ENCODE assay signal across 11 mouse cellular contexts in the genomic region with DNA sequence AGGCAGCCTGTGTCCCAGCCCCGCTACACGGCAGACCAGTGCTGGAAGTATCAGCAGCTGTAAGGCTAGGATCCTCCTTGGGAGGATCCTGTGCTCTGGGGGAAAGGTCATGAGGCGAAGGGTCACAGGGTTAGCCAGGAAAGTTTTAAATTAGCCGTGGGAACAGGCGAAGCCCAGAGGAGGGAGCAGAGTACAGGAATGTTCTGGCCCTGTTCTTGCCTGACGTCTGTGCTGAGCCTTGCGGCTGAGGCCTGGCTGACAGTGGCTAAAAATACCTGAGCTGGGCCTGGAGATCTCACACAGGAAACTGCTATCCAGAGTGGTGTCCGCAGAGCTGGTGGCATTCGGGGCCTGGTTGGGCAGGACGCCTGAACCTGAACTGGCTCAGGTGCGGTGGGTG.
DNase-seq lines count a peak whose midpoint lies in the region; ATAC-seq and TF ChIP-seq lines count a peak whose summit lies in the region.
"Had no signal": no experiment of that assay in that cellular context is flagged by ENCODE, and none has a peak within 500 bp of the region (broad histone marks: within the 10 kb centered on the region; RNA-seq: fewer than 3 reads in every experiment).

No protein-coding gene starts in this region.

- no peaks in the 10 kb centered on the region for H3K9me3 ChIP-seq in limb, embryonic 11.5 days (ENCODE audit: control insufficient read depth, low read length)
- no peaks in the 10 kb centered on the region for H3K9me3 ChIP-seq in limb, embryonic 10.5 days (replicated peaks)
- no peaks in the 10 kb centered on the region for H3K9me3 ChIP-seq in heart, postnatal 0 days (replicated peaks; ENCODE audit: control insufficient read depth, low read length)
- no peaks in the 10 kb centered on the region for H3K9me3 ChIP-seq in liver, embryonic 13.5 days (replicated peaks)
- H3K9me3 ChIP-seq in hindbrain, embryonic 16.5 days (ENCODE audit: control insufficient read depth, low read length), result no peaks in the 10 kb centered on the region

- 0 out of 2 replicates have a peak, but pooled peaks have one; percentile 55 for TF ChIP-seq EP300 in heart, postnatal 0 days (IDR thresholded peaks at IDR 0.05; ENCODE audit: low read depth)

- no peak for TF ChIP-seq CTCF in gastrocnemius, adult 2 months (IDR thresholded peaks at IDR 0.05)
- no peak for TF ChIP-seq CTCF in heart, postnatal 0 days (IDR thresholded peaks at IDR 0.05; ENCODE audit: low read depth)

- no peaks in the 10 kb centered on the region for H3K27me3 ChIP-seq in limb, embryonic 11.5 days (ENCODE audit: control insufficient read depth, insufficient read depth, low read length)
- no peaks in the 10 kb centered on the region for H3K27me3 ChIP-seq in limb, embryonic 10.5 days (ENCODE audit: low read depth, poor library complexity, severe bottlenecking)
- H3K27me3 ChIP-seq in heart, postnatal 0 days (ENCODE audit: control insufficient read depth, insufficient read depth, low read length), result no peaks in the 10 kb centered on the region
- H3K27me3 ChIP-seq in liver, embryonic 13.5 days, result no peaks in the 10 kb centered on the region
- H3K27me3 ChIP-seq in hindbrain, embryonic 16.5 days (replicated peaks; ENCODE audit: control insufficient read depth, insufficient read depth, low read length), result no peaks in the 10 kb centered on the region

- 56% methylated on average over 11 of the region's 11 CpGs for WGBS in limb, embryonic 11.5 days
- WGBS in limb, embryonic 10.5 days, result 52% methylated on average over 11 of the region's 11 CpGs
- 17% methylated on average over 11 of the region's 11 CpGs for WGBS in heart, postnatal 0 days
- WGBS in liver, embryonic 13.5 days (ENCODE audit: insufficient replicate concordance), result 60% methylated on average over 11 of the region's 11 CpGs
- WGBS in hindbrain, embryonic 16.5 days, result 74% methylated on average over 11 of the region's 11 CpGs

- no peaks in the 10 kb centered on the region for H3K36me3 ChIP-seq in limb, embryonic 11.5 days (ENCODE audit: control insufficient read depth, insufficient read depth, low read length)
- no peaks in the 10 kb centered on the region for H3K36me3 ChIP-seq in limb, embryonic 10.5 days
- no peaks in the 10 kb centered on the region for H3K36me3 ChIP-seq in heart, postnatal 0 days (replicated peaks; ENCODE audit: control insufficient read depth, insufficient read depth, low read length)
- H3K36me3 ChIP-seq in liver, embryonic 13.5 days, result no peaks in the 10 kb centered on the region
- H3K36me3 ChIP-seq in hindbrain, embryonic 16.5 days (ENCODE audit: control insufficient read depth, insufficient read depth, low read length), result no peaks in the 10 kb centered on the region

- DNase-seq in limb, embryonic 11.5 days (ENCODE audit: low spot score), result no peak
- no peak for DNase-seq in limb, embryonic 10.5 days (ENCODE audit: low spot score)
- DNase-seq in gastrocnemius, adult 2 months, result peak; percentile 86
- DNase-seq in heart, postnatal 0 days (ENCODE audit: low spot score), result peak; percentile 85
- DNase-seq in liver, embryonic 13.5 days, result no peak
- no peak for DNase-seq in cerebellum, adult 8-10 months
- no peak for DNase-seq in left cerebral cortex, postnatal 14 days (ENCODE audit: low spot score in 2 of 2)
- DNase-seq: forebrain, postnatal 0 days had no signal

- H3K4me1 ChIP-seq in limb, embryonic 11.5 days (ENCODE audit: control insufficient read depth, insufficient read depth, low read length), result 0 out of 2 replicates have a peak, but pooled peaks cover 5% of the 10 kb centered on the region
- H3K4me1 ChIP-seq in limb, embryonic 10.5 days, result peaks cover 13% of the 10 kb centered on the region
- H3K4me1 ChIP-seq in heart, postnatal 0 days (ENCODE audit: control insufficient read depth, insufficient read depth), result peaks cover 32% of the 10 kb centered on the region
- 0 out of 2 replicates have a peak, but pooled peaks cover 9% of the 10 kb centered on the region for H3K4me1 ChIP-seq in liver, embryonic 13.5 days (replicated peaks)
- H3K4me1 ChIP-seq in hindbrain, embryonic 16.5 days (ENCODE audit: control insufficient read depth, insufficient read depth, low read depth, low read length), result no peaks in the 10 kb centered on the region; the same call in none of the 2 replicates

- ATAC-seq in limb, embryonic 11.5 days (ENCODE audit: insufficient number of reproducible peaks, low FRiP score, low TSS enrichment, low read depth), result no peak
- ATAC-seq in heart, postnatal 0 days (ENCODE audit: insufficient read depth, low read depth), result peak; percentile 93
- 0 out of 2 replicates have a peak, but pooled peaks have one; percentile 11 for ATAC-seq in liver, embryonic 13.5 days (ENCODE audit: low read depth)
- no peak for ATAC-seq in hindbrain, embryonic 16.5 days
- ATAC-seq: forebrain, postnatal 0 days had no signal

- H3K4me2 ChIP-seq in limb, embryonic 11.5 days (ENCODE audit: low read depth, severe bottlenecking), result no peak overlapping the region
- H3K4me2 ChIP-seq in heart, postnatal 0 days (ENCODE audit: low read depth, low read length), result no peak overlapping the region
- no peak overlapping the region for H3K4me2 ChIP-seq in liver, embryonic 13.5 days
- no peak overlapping the region for H3K4me2 ChIP-seq in hindbrain, embryonic 16.5 days (ENCODE audit: low read length)

- intact Hi-C loops in gastrocnemius, adult 2 months (cut with DNase I), result loop anchor here (5.0 kb wide), 1 partner anchor 82 kb away; a partner anchor contains a TSS
- intact Hi-C loops in left cerebral cortex, postnatal 14 days (cut with DNase I), result no loop called here

- H3K9ac ChIP-seq in limb, embryonic 11.5 days (ENCODE audit: low read length), result 0 out of 2 replicates have a peak overlapping the region, but pooled peaks have one; percentile 34
- H3K9ac ChIP-seq in heart, postnatal 0 days (replicated peaks; ENCODE audit: low read depth, low read length), result 0 out of 2 replicates have a peak overlapping the region, but pooled peaks have one; percentile 35
- H3K9ac ChIP-seq in liver, embryonic 13.5 days, result no peak overlapping the region
- H3K9ac ChIP-seq in hindbrain, embryonic 16.5 days (ENCODE audit: low read depth, low read length), result no peak overlapping the region
- H3K9ac ChIP-seq: forebrain, postnatal 0 days had no signal

- no peak overlapping the region for H3K27ac ChIP-seq in limb, embryonic 11.5 days (replicated peaks; ENCODE audit: low read depth, low read length)
- no peak overlapping the region; the same call in 1 of the 2 replicates for H3K27ac ChIP-seq in limb, embryonic 10.5 days
- H3K27ac ChIP-seq in gastrocnemius, adult 2 months, result peak overlapping the region; percentile 90
- H3K27ac ChIP-seq in heart, postnatal 0 days (ENCODE audit: low read depth), result peak overlapping the region; percentile 95
- no peak overlapping the region for H3K27ac ChIP-seq in liver, embryonic 13.5 days
- H3K27ac ChIP-seq in hindbrain, embryonic 16.5 days (ENCODE audit: low read depth, low read length), result no peak overlapping the region
- H3K27ac ChIP-seq: macrophage; stomach, postnatal 0 days had no signal

- no peak overlapping the region for H3K4me3 ChIP-seq in limb, embryonic 11.5 days (ENCODE audit: low read depth, low read length)
- H3K4me3 ChIP-seq in limb, embryonic 10.5 days, result no peak overlapping the region
- H3K4me3 ChIP-seq in gastrocnemius, adult 2 months, result no peak overlapping the region
- H3K4me3 ChIP-seq in heart, postnatal 0 days (ENCODE audit: low read depth, low read length), result no peak overlapping the region
- no peak overlapping the region for H3K4me3 ChIP-seq in liver, embryonic 13.5 days (replicated peaks)
- no peak overlapping the region for H3K4me3 ChIP-seq in hindbrain, embryonic 16.5 days (ENCODE audit: low read length)

Comparison
In these comparisons a context has a peak if more than half of its experiments do, and no peak if none do; other contexts are left out.
1. ATAC-seq: peak in heart, postnatal 0 days (single experiment) and liver, embryonic 13.5 days (single experiment); none in limb, embryonic 11.5 days (single experiment) and hindbrain, embryonic 16.5 days (single experiment).
2. DNase-seq: peak in gastrocnemius, adult 2 months (single experiment) and heart, postnatal 0 days (single experiment); none in limb, embryonic 11.5 days (single experiment), limb, embryonic 10.5 days (single experiment), liver, embryonic 13.5 days (single experiment), cerebellum, adult 8-10 months (single experiment) and left cerebral cortex, postnatal 14 days (0 of 2).
3. H3K27ac ChIP-seq: peak in gastrocnemius, adult 2 months (single experiment) and heart, postnatal 0 days (single experiment); none in limb, embryonic 11.5 days (single experiment), limb, embryonic 10.5 days (single experiment), liver, embryonic 13.5 days (single experiment) and hindbrain, embryonic 16.5 days (single experiment).
4. H3K9ac ChIP-seq: peak in limb, embryonic 11.5 days (single experiment) and heart, postnatal 0 days (single experiment); none in liver, embryonic 13.5 days (single experiment) and hindbrain, embryonic 16.5 days (single experiment).